Mouse (Mus musculus): ENCODE data around the gene Robo1. TPM values are rescaled to one million over a fixed set of nuclear protein-coding genes. Genes with fewer than 3 reads are reported as not detected.
A peak's percentile ranks its signal among the peaks of the same experiment; 100 is the strongest.

Robo1 gene
- polyA plus RNA-seq, 1 experiment from 2014 or later: 40.1 TPM

GRCm38 (mm10) chr16:72798405-72798949 is 490.4 kb downstream of the Robo1 start:
- Histone ChIP-seq H3K9ac (ENCODE audit: low read length) (no peak overlapping the region), H3K27ac (replicated peaks; ENCODE audit: low read depth, low read length) (no peak overlapping the region), H3K4me2 (ENCODE audit: low read depth, severe bottlenecking) (no peak overlapping the region), H3K9me3 (ENCODE audit: control insufficient read depth, low read length) (no peaks in the 10 kb centered on the region), H3K4me1 (ENCODE audit: control insufficient read depth, insufficient read depth, low read length) (peaks cover 6% of the 10 kb centered on the region; the same call in 1 of the 2 replicates), H3K27me3 (ENCODE audit: control insufficient read depth, insufficient read depth, low read length) (no peaks in the 10 kb centered on the region), H3K36me3 (ENCODE audit: control insufficient read depth, insufficient read depth, low read length) (no peaks in the 10 kb centered on the region), H3K4me3 (ENCODE audit: low read depth, low read length) (no peak overlapping the region)
- 90% methylated on average over 12 of the region's 12 CpGs for WGBS
- no peak for DNase-seq (ENCODE audit: low spot score)
- ATAC-seq (ENCODE audit: insufficient number of reproducible peaks, low FRiP score, low TSS enrichment, low read depth): no peak

DNA sequence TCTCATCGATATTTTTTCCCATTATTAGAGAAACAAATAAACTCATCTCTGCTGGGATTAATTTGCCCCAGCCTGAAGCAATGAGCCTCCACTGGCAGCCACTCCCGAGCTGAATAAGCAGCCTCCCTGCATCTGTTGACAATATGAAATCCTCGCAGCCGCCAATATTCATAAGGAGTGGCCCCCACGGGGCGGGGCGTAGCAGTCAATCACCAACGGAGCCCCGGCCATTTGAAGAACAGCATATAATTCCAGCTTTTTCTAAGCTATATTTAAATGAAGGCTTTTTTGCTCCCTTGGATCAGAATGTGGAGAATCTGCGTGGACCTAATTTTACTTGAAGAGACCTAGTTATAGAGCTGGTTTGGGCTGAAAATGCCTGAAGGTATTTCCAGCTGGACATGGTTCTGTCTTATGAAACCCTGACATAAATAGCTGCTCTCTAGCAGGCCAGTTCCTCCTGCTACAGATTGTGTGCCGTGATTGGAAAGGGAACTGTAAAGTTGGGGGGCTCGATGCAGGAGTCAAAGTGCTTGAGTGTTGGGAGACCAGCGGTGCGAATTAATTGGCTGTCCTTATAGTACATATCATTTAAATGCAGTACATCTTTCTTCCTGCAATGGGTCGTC is 492.1 kb downstream of the Robo1 start:
- no peak overlapping the region for H3K27ac ChIP-seq (replicated peaks; ENCODE audit: low read depth, low read length)
- no peaks in the 10 kb centered on the region for H3K9me3 ChIP-seq (ENCODE audit: control insufficient read depth, low read length)
- 77% methylated on average over 15 of the region's 15 CpGs for WGBS
- H3K4me2 ChIP-seq (ENCODE audit: low read depth, severe bottlenecking): no peak overlapping the region
- no peaks in the 10 kb centered on the region for H3K36me3 ChIP-seq (ENCODE audit: control insufficient read depth, insufficient read depth, low read length)
- no peak overlapping the region for H3K4me3 ChIP-seq (ENCODE audit: low read depth, low read length)
- peaks cover 6% of the 10 kb centered on the region; the same call in 1 of the 2 replicates for H3K4me1 ChIP-seq (ENCODE audit: control insufficient read depth, insufficient read depth, low read length)
- H3K9ac ChIP-seq (ENCODE audit: low read length): no peak overlapping the region
- no peak for ATAC-seq (ENCODE audit: insufficient number of reproducible peaks, low FRiP score, low TSS enrichment, low read depth)
- no peak for DNase-seq (ENCODE audit: low spot score)
- no peaks in the 10 kb centered on the region for H3K27me3 ChIP-seq (ENCODE audit: control insufficient read depth, insufficient read depth, low read length)

GRCm38 (mm10) chr16:72800788-72801187 is 492.7 kb downstream of the Robo1 start:
- no peaks in the 10 kb centered on the region for H3K9me3 ChIP-seq (ENCODE audit: control insufficient read depth, low read length)
- H3K36me3 ChIP-seq (ENCODE audit: control insufficient read depth, insufficient read depth, low read length): no peaks in the 10 kb centered on the region
- no peak for DNase-seq (ENCODE audit: low spot score)
- no peaks in the 10 kb centered on the region for H3K27me3 ChIP-seq (ENCODE audit: control insufficient read depth, insufficient read depth, low read length)
- no peak overlapping the region for H3K4me2 ChIP-seq (ENCODE audit: low read depth, severe bottlenecking)
- H3K9ac ChIP-seq (ENCODE audit: low read length): no peak overlapping the region
- no peak overlapping the region for H3K27ac ChIP-seq (replicated peaks; ENCODE audit: low read depth, low read length)
- no peak for ATAC-seq (ENCODE audit: insufficient number of reproducible peaks, low FRiP score, low TSS enrichment, low read depth)
- WGBS: 86% methylated on average over 6 of the region's 6 CpGs
- no peak overlapping the region for H3K4me3 ChIP-seq (ENCODE audit: low read depth, low read length)
- peaks cover 6% of the 10 kb centered on the region; the same call in 1 of the 2 replicates for H3K4me1 ChIP-seq (ENCODE audit: control insufficient read depth, insufficient read depth, low read length)

DNA sequence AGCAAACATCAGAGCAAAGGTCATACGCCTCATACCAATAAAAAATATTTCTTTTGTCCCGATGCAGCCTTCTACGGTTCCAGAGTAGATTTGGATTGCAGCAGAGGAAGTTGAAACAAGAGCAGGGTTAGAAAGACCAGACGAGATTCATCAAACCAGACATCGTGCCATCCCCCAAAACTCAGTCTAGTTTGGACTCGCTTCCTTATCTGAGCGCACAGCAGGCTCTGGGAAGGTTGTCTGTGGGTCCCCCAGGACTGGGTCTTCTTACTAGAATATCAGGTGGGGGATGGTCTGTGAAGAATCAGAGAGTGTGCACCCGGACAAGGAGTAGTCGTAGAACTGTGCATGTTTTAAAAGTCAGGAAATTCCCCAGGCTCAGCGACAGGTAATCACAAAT is 500.2 kb downstream of the Robo1 start:
- no peak overlapping the region for H3K4me3 ChIP-seq (ENCODE audit: low read depth, low read length)
- no peaks in the 10 kb centered on the region for H3K36me3 ChIP-seq (ENCODE audit: control insufficient read depth, insufficient read depth, low read length)
- 25% methylated on average over 10 of the region's 10 CpGs for WGBS
- no peaks in the 10 kb centered on the region for H3K9me3 ChIP-seq (ENCODE audit: control insufficient read depth, low read length)
- DNase-seq (ENCODE audit: low spot score) (no peak), ATAC-seq (ENCODE audit: insufficient number of reproducible peaks, low FRiP score, low TSS enrichment, low read depth) (0 out of 2 replicates have a peak, but pooled peaks have one; percentile 26)
- peak overlapping the region; percentile 25 for H3K4me2 ChIP-seq (ENCODE audit: low read depth, severe bottlenecking)
- no peak overlapping the region for H3K27ac ChIP-seq (replicated peaks; ENCODE audit: low read depth, low read length)
- no peaks in the 10 kb centered on the region for H3K27me3 ChIP-seq (ENCODE audit: control insufficient read depth, insufficient read depth, low read length)
- peaks cover 15% of the 10 kb centered on the region; the same call in 1 of the 2 replicates for H3K4me1 ChIP-seq (ENCODE audit: control insufficient read depth, insufficient read depth, low read length)
- H3K9ac ChIP-seq (ENCODE audit: low read length): no peak overlapping the region

- no peak overlapping the region for H3K9ac ChIP-seq (ENCODE audit: low read length)
- H3K27ac ChIP-seq (replicated peaks; ENCODE audit: low read depth, low read length): no peak overlapping the region
- H3K27me3 ChIP-seq (ENCODE audit: control insufficient read depth, insufficient read depth, low read length): no peaks in the 10 kb centered on the region
- no peak overlapping the region for H3K4me3 ChIP-seq (ENCODE audit: low read depth, low read length)
- H3K4me2 ChIP-seq (ENCODE audit: low read depth, severe bottlenecking): no peak overlapping the region
- 33% methylated on average over 3 of the region's 3 CpGs for WGBS
- DNase-seq (ENCODE audit: low spot score): no peak
- ATAC-seq (ENCODE audit: insufficient number of reproducible peaks, low FRiP score, low TSS enrichment, low read depth): no peak
- H3K36me3 ChIP-seq (ENCODE audit: control insufficient read depth, insufficient read depth, low read length): no peaks in the 10 kb centered on the region
- no peaks in the 10 kb centered on the region for H3K9me3 ChIP-seq (ENCODE audit: control insufficient read depth, low read length)
- peaks cover 15% of the 10 kb centered on the region; the same call in 1 of the 2 replicates for H3K4me1 ChIP-seq (ENCODE audit: control insufficient read depth, insufficient read depth, low read length)
Measured at GRCm38 (mm10) chr16:72810942-72811341, 502.8 kb downstream of the Robo1 start.

DNA sequence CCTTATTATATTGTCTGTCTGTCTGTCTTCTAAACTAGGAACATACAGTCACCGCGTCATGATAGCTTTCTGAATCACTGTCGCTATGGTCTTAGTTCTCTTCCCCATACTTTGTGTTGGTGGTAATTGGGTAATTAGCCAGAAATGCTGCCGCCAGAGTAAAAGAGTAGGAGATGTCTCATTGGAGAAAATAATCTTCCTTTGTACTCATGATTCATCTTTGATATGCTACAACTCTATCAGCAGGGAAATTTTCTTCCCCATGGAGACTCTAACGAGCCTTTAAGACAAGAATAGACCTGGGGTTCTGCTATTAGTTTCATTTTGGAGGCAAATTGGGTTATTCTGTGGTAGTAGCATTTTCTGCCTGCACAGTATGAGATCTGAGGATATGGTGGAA is 503.4 kb downstream of the Robo1 start:
- Histone ChIP-seq H3K4me2 (ENCODE audit: low read depth, severe bottlenecking) (no peak overlapping the region), H3K9me3 (ENCODE audit: control insufficient read depth, low read length) (no peaks in the 10 kb centered on the region), H3K4me1 (ENCODE audit: control insufficient read depth, insufficient read depth, low read length) (peaks cover 15% of the 10 kb centered on the region; the same call in 1 of the 2 replicates), H3K27me3 (ENCODE audit: control insufficient read depth, insufficient read depth, low read length) (no peaks in the 10 kb centered on the region), H3K4me3 (ENCODE audit: low read depth, low read length) (no peak overlapping the region), H3K27ac (replicated peaks; ENCODE audit: low read depth, low read length) (no peak overlapping the region), H3K36me3 (ENCODE audit: control insufficient read depth, insufficient read depth, low read length) (no peaks in the 10 kb centered on the region), H3K9ac (ENCODE audit: low read length) (no peak overlapping the region)
- 71% methylated on average over 5 of the region's 5 CpGs for WGBS
- ATAC-seq (ENCODE audit: insufficient number of reproducible peaks, low FRiP score, low TSS enrichment, low read depth) (no peak), DNase-seq (ENCODE audit: low spot score) (no peak)

- WGBS: 27% methylated on average over 3 of the region's 3 CpGs
Measured at GRCm38 (mm10) chr16:72811908-72812307, 503.8 kb downstream of the Robo1 start.

GRCm38 (mm10) chr16:72828381-72828780 is 520.3 kb downstream of the Robo1 start:
- Histone ChIP-seq H3K27me3 (ENCODE audit: control insufficient read depth, insufficient read depth, low read length) (no peaks in the 10 kb centered on the region), H3K4me3 (ENCODE audit: low read depth, low read length) (no peak overlapping the region), H3K36me3 (ENCODE audit: control insufficient read depth, insufficient read depth, low read length) (no peaks in the 10 kb centered on the region), H3K9ac (ENCODE audit: low read length) (no peak overlapping the region), H3K27ac (replicated peaks; ENCODE audit: low read depth, low read length) (no peak overlapping the region), H3K4me1 (ENCODE audit: control insufficient read depth, insufficient read depth, low read length) (0 out of 2 replicates have a peak, but pooled peaks cover 5% of the 10 kb centered on the region), H3K4me2 (ENCODE audit: low read depth, severe bottlenecking) (no peak overlapping the region), H3K9me3 (ENCODE audit: control insufficient read depth, low read length) (no peaks in the 10 kb centered on the region)
- DNase-seq (ENCODE audit: low spot score) (no peak), ATAC-seq (ENCODE audit: insufficient number of reproducible peaks, low FRiP score, low TSS enrichment, low read depth) (no peak)
- WGBS: 57% methylated on average over 8 of the region's 8 CpGs

More at GRCm38 (mm10) chr16:72811908-72812307, 503.8 kb downstream of the Robo1 start:
- no peak overlapping the region for H3K4me2 ChIP-seq (ENCODE audit: low read depth, severe bottlenecking)
- no peaks in the 10 kb centered on the region for H3K27me3 ChIP-seq (ENCODE audit: control insufficient read depth, insufficient read depth, low read length)
- no peak overlapping the region for H3K9ac ChIP-seq (ENCODE audit: low read length)
- no peak for ATAC-seq (ENCODE audit: insufficient number of reproducible peaks, low FRiP score, low TSS enrichment, low read depth)
- H3K36me3 ChIP-seq (ENCODE audit: control insufficient read depth, insufficient read depth, low read length): no peaks in the 10 kb centered on the region
- H3K9me3 ChIP-seq (ENCODE audit: control insufficient read depth, low read length): no peaks in the 10 kb centered on the region
- no peak overlapping the region for H3K27ac ChIP-seq (replicated peaks; ENCODE audit: low read depth, low read length)
- H3K4me3 ChIP-seq (ENCODE audit: low read depth, low read length): no peak overlapping the region
- DNase-seq (ENCODE audit: low spot score): no peak
- H3K4me1 ChIP-seq (ENCODE audit: control insufficient read depth, insufficient read depth, low read length): peaks cover 15% of the 10 kb centered on the region; the same call in 1 of the 2 replicates
